Mouse (Mus musculus) right cerebral cortex, adult 2 months (tissue): ENCODE results near the gene Gm648.
"Not testable (repeated sequence)": the region's sequence is repeated elsewhere in the genome, so short reads cannot be mapped to it uniquely, and the experiment has no call there.

Experiments
- DNase-seq, 2 experiments: peaks; one replicate each; pipeline ENCODE4 v3.0.0; 2021 to 2022; ENCODE audit warnings: low spot score in 2 of 2

Gm648 gene

GRCm38 (mm10) chrX:56549506-56549905 lies at the start of gene Gm648:
Gene Gm648 (minus strand): TSS chrX:56549606.
- DNase-seq: no peak

- DNase-seq: peak; percentile 88 to 90
These were observed 48.7 kb upstream of the Gm648 start, which contains the start of gene Mmgt1 for GRCm38 (mm10) chrX:56597887-56598640. Gene Mmgt1 (minus strand): TSS chrX:56598069.

- peak in 1 of 2 experiments; percentile 5 for DNase-seq
These were observed 47.9 kb upstream of the Gm648 start for GRCm38 (mm10) chrX:56597219-56597886.

GRCm38 (mm10) chrX:56578200-56578599 lies 28.8 kb upstream of the Gm648 start:
- DNase-seq: no peak

GRCm38 (mm10) chrX:56572465-56572864 lies 23.1 kb upstream of the Gm648 start:
- no peak for DNase-seq

- DNase-seq: no peak
These were observed 4.2 kb upstream of the Gm648 start for GRCm38 (mm10) chrX:56553584-56553983.

DNA sequence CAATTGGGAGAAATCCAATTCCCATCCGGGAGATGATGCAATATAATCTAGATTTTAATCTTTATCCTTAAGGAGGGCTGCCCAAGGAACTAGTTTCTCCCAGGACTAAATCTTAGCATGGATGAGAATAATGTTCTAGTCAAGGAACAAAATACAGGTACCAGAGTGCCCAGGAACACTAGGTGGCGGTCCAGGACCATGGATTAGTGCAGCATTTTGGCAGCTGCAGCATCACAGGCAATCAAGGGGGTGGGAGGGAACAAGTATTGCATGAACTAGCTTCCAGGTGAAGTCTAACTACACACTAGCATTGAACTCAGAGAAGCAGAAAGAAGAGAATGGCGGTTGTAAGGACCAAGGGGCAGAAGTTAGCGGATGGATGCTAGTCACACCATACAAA lies 12.2 kb downstream of the Gm648 start:
- DNase-seq: peak; percentile 32 to 33

- peak; percentile 62 to 73 for DNase-seq
These were observed 18.1 kb downstream of the Gm648 start for GRCm38 (mm10) chrX:56531266-56531665.

- not testable (repeated sequence) for DNase-seq
These were observed 25.0 kb downstream of the Gm648 start, which contains the start of gene Gm10477 for GRCm38 (mm10) chrX:56524442-56524841. Gene Gm10477 (plus strand): TSS chrX:56524742.

GRCm38 (mm10) chrX:56497241-56497640 lies 52.2 kb downstream of the Gm648 start:
- DNase-seq: no peak
